Mouse (Mus musculus): ENCODE results near the gene Fut8. TPM values are rescaled to one million over a fixed set of nuclear protein-coding genes. Genes with fewer than 3 reads are reported as not detected.

The Fut8 gene
- total RNA-seq, 2 experiments from 2014 or later = 53.3 to 59.8 TPM

- no peak for DNase-seq (ENCODE audit: low spot score in 2 of 2)
Observed at GRCm38 (mm10) chr12:77302011-77302410, 64.1 kb downstream of the Fut8 start.

GRCm38 (mm10) chr12:77303367-77303766 is 65.4 kb downstream of the Fut8 start:
- DNase-seq (ENCODE audit: low spot score in 2 of 2) = no peak

- no peak for DNase-seq (ENCODE audit: low spot score in 2 of 2)
Observed at GRCm38 (mm10) chr12:77305502-77305901, 67.6 kb downstream of the Fut8 start.

- no peak for DNase-seq (ENCODE audit: low spot score in 2 of 2)
Observed at GRCm38 (mm10) chr12:77306759-77307314, 68.9 kb downstream of the Fut8 start.

DNA sequence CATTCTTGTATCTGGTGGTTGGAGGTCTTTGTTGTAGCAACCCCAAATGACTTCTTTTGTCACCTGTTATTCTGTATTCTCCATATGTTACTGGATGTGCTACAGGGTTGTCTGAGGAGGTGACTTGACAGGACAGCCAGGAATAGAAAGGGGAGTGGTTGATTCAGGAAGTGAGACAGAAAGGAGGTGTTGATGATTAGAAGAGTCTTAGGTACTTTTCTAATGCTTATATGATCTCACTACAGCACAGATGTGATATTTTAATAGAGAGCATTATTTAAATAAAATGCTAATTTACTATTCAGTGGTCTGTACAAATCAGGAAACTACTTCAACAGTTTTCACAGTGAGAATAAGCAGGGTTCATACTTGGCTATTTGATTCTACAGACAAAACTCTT is 71.6 kb downstream of the Fut8 start:
- DNase-seq (ENCODE audit: low spot score in 2 of 2) = no peak

GRCm38 (mm10) chr12:77313502-77313901 is 75.6 kb downstream of the Fut8 start:
- no peak for DNase-seq (ENCODE audit: low spot score in 2 of 2)

DNA sequence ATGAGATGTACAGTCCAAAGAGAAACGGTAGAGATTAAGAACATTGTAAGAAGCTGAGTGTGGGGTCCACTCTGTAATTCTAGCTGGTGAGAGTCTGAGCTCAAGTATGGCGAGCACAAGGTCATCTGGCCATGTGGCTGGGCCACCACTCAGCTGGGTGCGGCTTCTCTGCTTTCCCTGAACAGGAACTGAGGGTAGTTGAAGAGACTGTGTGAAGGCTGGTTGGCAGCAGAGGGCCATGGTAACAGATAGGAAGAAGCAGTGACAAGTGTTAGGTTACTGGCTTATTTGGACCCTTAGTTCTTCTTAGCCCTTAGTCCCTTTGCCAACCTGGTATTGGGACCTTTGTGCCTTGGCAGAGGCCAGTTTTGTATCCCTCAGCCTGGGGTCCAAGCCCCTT is 86.2 kb downstream of the Fut8 start:
- no peak for DNase-seq (ENCODE audit: low spot score in 2 of 2)

- DNase-seq (ENCODE audit: low spot score in 2 of 2) = no peak
Observed at GRCm38 (mm10) chr12:77346521-77346920, 108.6 kb downstream of the Fut8 start.

DNA sequence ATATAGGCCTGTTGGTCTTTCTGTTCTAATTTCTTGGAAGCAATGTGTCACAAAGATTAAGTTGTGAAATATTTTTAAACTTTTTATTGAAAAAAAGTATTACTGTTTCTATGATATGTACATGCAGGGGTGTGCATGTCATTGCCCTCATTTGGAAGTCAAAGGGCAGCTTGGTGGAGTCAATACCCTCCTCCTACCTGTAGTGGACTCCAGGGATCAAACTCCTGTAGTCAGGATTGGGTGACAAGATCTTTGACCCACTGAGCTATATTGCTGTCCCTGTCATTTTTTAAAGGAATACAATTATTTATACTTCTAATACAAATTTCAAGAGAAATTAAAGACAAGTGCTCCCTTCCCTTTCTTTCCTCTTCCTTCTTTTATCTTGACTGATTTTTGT is 111.6 kb downstream of the Fut8 start:
- no peak for DNase-seq (ENCODE audit: low spot score in 2 of 2)

DNA sequence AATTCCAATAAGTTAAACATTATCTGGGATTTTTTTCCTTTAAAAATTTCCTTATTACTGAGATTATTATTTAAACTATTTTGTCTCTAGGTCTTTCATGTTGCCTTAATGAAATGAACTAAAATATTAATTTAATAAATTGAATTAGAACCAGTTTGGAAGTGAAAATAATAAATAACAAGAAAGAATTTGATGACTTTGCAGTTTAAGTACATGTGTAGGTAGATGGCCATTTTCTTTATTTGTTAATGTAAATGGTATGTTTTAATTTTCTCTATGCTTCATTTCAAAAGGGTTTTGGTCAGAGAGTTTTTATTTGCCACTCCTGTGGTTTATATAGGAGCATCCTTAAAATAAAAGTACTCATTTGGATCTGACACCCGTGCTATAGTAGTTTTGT is 177.8 kb downstream of the Fut8 start:
- DNase-seq (ENCODE audit: low spot score in 2 of 2) = no peak

DNA sequence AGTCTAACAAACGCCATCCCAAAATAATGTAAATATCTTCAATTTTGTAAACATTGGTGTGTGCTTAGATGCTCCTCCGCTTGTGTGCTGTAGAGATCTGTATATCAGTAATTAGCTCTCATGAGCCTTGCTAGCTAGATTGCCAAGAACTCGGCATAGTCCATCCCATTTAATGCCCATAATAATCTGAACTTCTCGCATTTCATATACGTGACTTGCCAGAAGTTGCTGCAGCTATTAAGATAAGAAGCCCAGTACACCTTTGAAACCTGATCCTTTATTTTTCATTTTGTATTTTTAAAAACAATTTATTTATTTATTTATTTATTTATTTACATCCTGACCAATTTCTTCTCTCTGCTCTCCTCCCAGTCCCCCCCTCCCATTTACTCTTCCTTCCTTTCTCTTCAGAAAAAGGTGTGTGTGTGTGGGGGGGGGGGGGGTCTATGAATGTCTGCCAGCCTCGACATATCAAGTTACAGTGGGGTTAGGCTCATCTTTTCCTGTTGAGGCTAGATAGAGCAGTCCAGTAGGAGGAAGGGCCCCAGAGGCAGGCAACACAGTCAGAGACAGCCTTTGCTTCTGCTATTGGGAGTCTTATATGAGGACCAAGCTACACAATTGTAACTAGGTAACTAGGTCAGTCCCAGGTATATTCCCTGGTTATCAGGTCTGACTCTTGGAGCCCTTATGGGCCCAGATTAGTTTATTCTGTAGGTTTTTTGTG is 183.9 kb downstream of the Fut8 start:
- no peak for DNase-seq (ENCODE audit: low spot score in 2 of 2)

DNA sequence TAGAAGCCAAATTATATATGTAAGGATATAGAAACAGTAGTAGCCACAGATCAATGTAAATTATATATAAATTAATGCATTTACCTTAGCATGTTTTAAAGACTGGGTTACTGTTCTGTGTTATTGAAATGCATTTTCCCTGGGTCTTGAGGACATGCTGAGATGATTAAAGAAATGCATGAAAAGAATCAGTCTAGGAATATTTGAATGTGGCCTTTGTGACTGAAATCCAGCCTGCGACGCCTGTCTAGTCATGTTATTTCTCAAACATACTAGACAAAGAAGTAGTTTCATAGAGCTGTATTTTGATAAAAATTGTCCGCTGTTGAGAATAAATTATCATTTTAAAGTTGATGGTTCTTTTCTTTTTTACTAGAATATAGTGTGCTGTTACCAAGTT is 188.2 kb downstream of the Fut8 start:
- DNase-seq (ENCODE audit: low spot score in 2 of 2) = no peak

GRCm38 (mm10) chr12:77428165-77428564 is 190.2 kb downstream of the Fut8 start:
- DNase-seq (ENCODE audit: low spot score in 2 of 2) = no peak

DNA sequence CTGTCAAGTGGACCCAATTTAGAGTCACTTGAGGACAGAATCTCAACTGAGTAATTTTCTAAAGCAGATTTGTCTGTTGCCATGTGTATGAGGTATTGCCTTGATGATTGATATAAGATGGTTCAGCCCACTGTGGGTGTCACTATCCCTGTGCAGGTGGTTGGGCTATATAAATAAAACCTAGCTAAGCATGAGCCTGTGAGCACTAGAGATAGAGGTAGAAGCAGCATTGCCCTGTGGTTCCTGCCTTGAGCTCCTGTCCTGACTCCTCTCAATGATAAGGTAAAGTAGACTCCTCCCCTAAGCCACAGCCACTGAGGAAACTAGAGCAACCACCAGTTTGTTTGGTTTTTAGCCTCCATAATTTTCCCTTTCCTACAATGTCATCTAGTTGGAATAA is 191.5 kb downstream of the Fut8 start:
- DNase-seq (ENCODE audit: low spot score in 2 of 2) = no peak

DNA sequence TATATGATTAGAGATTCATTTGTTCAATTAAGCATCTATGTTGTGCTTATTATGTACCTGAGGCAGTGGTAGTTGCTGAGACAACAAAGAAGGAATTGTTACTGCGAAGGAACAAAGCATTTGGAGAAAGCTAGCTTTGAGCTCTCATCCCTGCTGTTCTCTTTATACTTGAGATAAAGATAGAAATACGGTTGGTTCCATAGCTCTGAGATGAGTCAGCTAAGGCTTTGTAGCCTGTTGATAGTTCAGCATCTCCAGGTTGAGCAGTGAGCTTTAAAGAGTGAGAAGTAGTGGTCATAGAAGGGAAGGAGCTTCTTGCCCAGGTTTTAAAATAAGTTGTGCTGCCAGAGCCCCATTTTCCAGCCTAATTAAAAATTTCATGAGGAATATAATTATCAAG is 198.8 kb downstream of the Fut8 start:
- DNase-seq (ENCODE audit: low spot score in 2 of 2) = no peak

- no peak for DNase-seq (ENCODE audit: low spot score in 2 of 2)
Observed at GRCm38 (mm10) chr12:77450816-77451215, 212.9 kb downstream of the Fut8 start.

DNA sequence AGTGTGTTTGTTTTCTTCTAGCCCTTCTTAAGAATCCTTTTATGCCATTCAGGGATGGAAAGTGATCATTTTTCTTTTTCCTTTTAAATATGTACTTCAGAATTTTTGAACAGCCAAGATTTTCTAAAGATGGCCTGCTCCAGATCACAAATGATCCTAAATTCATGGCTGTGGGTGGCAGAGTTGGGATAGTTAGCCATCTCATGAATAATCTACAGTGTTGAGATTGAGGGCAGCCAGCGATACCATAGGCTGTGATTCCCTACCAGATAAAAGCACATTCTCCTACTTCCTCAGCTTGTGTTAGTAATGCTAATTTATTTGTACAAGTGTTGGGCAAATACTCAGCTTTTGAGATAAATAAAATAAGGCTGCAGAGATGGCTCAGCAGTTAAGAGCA is 228.3 kb downstream of the Fut8 start:
- no peak for DNase-seq (ENCODE audit: low spot score in 2 of 2)

GRCm38 (mm10) chr12:77479931-77480330 is 242.0 kb downstream of the Fut8 start:
- no peak for DNase-seq (ENCODE audit: low spot score in 2 of 2)

DNA sequence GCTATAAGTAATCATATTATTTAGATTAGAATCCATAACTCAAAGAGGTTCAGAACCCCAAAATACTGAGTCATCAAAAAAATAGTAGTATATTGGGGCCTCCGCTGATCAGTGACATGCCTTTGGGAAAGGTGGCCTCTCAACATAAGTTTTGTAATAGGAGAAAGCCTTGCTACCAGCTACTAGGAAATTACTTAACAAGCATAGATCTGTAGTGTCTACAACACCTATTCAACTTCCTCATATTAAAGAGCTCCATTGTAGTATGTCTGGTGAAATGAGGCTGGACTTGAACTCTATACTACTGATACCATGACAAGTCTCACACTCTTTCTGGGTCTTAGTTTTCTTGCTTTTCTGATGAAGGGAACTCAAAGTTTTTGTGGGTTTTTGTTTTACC is 243.2 kb downstream of the Fut8 start:
- DNase-seq (ENCODE audit: low spot score in 2 of 2) = no peak

DNA sequence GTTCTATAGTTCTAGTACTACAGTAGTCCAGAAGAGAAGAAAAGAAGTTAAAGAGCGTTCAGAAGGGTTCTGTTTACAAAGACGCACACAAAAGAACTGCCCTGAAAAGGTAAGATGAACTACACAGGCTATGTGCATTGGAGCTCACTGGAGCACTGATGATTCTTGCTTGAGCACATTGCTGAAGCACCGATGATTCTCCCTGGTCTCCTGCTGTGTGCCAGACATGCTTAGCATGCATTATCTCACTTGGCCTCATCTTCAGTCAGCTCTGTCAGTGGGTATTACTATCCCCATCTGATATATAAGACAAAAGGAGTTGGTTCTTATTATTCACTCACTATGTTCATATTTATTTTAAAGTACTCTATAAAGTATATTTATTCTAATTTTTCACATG is 243.9 kb downstream of the Fut8 start:
- DNase-seq (ENCODE audit: low spot score in 2 of 2) = no peak

DNA sequence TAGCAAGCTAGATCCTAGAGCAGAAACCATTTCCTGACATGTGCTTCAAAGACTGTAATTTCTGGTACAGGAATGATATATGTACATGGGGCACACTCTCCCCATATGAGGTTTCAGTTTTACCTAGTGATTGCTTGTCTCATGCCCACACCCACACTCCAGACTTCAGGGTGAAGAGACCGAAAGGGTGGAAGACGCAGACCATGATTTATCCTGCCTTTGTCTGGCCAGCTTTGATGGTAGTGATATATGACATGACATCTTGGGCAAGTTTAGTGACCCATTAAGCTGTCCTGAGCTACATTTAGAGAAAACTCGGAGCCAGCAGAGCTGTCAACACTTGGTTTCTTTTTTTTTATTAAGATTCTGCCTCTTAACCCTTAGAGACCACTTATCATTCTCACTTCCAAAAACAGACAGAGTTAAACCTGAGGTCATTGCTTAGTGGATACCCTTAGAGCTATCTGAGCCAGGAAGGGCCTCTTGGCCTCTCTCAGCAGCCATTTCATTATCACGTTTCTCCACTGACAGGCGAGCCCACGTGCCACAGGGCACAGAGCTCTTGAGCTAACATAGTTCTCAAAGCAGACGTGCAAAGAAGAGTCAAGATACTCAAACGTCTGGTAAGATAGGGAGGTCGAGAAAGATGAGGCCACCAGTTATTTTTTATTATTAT is 245.4 kb downstream of the Fut8 start:
- no peak for DNase-seq (ENCODE audit: low spot score in 2 of 2)

GRCm38 (mm10) chr12:77484761-77485160 is 246.8 kb downstream of the Fut8 start:
- DNase-seq (ENCODE audit: low spot score in 2 of 2) = no peak

GRCm38 (mm10) chr12:77491478-77491877 is 253.6 kb downstream of the Fut8 start:
- DNase-seq (ENCODE audit: low spot score in 2 of 2) = no peak

Data from left cerebral cortex, adult 18-20 months (tissue).